8 mouse cellular contexts compared by ENCODE assay signal in genomic region chr11:76450202-76450561, GRCm38 (mm10). TPM values are rescaled to one million over a fixed set of nuclear protein-coding genes. Genes with fewer than 3 reads are reported as not detected.
DNase-seq lines count a peak whose midpoint lies in the region; ATAC-seq and TF ChIP-seq lines count a peak whose summit lies in the region.

No protein-coding gene starts in this region.

- H3K9me3 ChIP-seq in kidney, embryonic 14.5 days (ENCODE audit: control insufficient read depth, low read length): no peaks in the 10 kb centered on the region
- H3K9me3 ChIP-seq in embryonic facial prominence, embryonic 11.5 days (replicated peaks; ENCODE audit: control insufficient read depth, low read length): no peaks in the 10 kb centered on the region
- H3K9me3 ChIP-seq in hindbrain, embryonic 14.5 days (ENCODE audit: control insufficient read depth, low read length): no peaks in the 10 kb centered on the region
- no peaks in the 10 kb centered on the region for H3K9me3 ChIP-seq in midbrain, postnatal 0 days (ENCODE audit: low read length)
- no peaks in the 10 kb centered on the region for H3K9me3 ChIP-seq in liver, embryonic 11.5 days (ENCODE audit: control insufficient read depth, low read length)

- TF ChIP-seq CTCF in kidney, adult 2 months (conservative IDR thresholded peaks at IDR 0.05; ENCODE audit: insufficient read depth, insufficient read length, low read depth, low read length): no peak
- TF ChIP-seq CTCF in midbrain, postnatal 0 days (IDR thresholded peaks at IDR 0.05): no peak

- no peak for ATAC-seq in kidney, embryonic 14.5 days (ENCODE audit: low FRiP score, low TSS enrichment)
- peak; percentile 53; the same call in 1 of the 2 replicates for ATAC-seq in embryonic facial prominence, embryonic 11.5 days (replicated peaks; ENCODE audit: insufficient number of reproducible peaks, low FRiP score, low TSS enrichment, low read depth)
- peak; percentile 74 for ATAC-seq in hindbrain, embryonic 14.5 days (ENCODE audit: low FRiP score)
- peak; percentile 61 for ATAC-seq in midbrain, postnatal 0 days (ENCODE audit: low FRiP score)
- no peak for ATAC-seq in liver, embryonic 11.5 days (replicated peaks; ENCODE audit: low FRiP score)

- H3K27me3 ChIP-seq in kidney, embryonic 14.5 days (ENCODE audit: control insufficient read depth, insufficient read depth, low read length): no peaks in the 10 kb centered on the region
- H3K27me3 ChIP-seq in kidney, adult 2 months (replicated peaks; ENCODE audit: control insufficient read depth, insufficient read depth, low read length): no peaks in the 10 kb centered on the region
- H3K27me3 ChIP-seq in embryonic facial prominence, embryonic 11.5 days (ENCODE audit: control insufficient read depth, insufficient read depth, low read length): no peaks in the 10 kb centered on the region
- no peaks in the 10 kb centered on the region for H3K27me3 ChIP-seq in hindbrain, embryonic 14.5 days (ENCODE audit: control insufficient read depth, insufficient read depth, low read length)
- H3K27me3 ChIP-seq in midbrain, postnatal 0 days (ENCODE audit: insufficient read depth, low read length): no peaks in the 10 kb centered on the region
- no peaks in the 10 kb centered on the region for H3K27me3 ChIP-seq in liver, embryonic 11.5 days (replicated peaks; ENCODE audit: control insufficient read depth, insufficient read depth, low read length)

- no peak overlapping the region for H3K4me3 ChIP-seq in kidney, embryonic 14.5 days (ENCODE audit: low read length)
- H3K4me3 ChIP-seq in kidney, adult 2 months (ENCODE audit: insufficient read depth, low read depth, low read length): no peak overlapping the region
- no peak overlapping the region for H3K4me3 ChIP-seq in embryonic facial prominence, embryonic 11.5 days (ENCODE audit: low read depth, low read length)
- no peak overlapping the region for H3K4me3 ChIP-seq in hindbrain, embryonic 14.5 days (replicated peaks; ENCODE audit: low read length)
- H3K4me3 ChIP-seq in midbrain, postnatal 0 days (ENCODE audit: low read depth, low read length): no peak overlapping the region
- no peak overlapping the region for H3K4me3 ChIP-seq in liver, embryonic 11.5 days (ENCODE audit: low read depth, low read length)

- peaks cover 16% of the 10 kb centered on the region for H3K4me1 ChIP-seq in kidney, embryonic 14.5 days (ENCODE audit: control insufficient read depth, insufficient read depth, low read length)
- peaks cover 11% of the 10 kb centered on the region for H3K4me1 ChIP-seq in kidney, adult 2 months (ENCODE audit: control insufficient read depth, insufficient read depth, low read length)
- peaks cover 17% of the 10 kb centered on the region for H3K4me1 ChIP-seq in embryonic facial prominence, embryonic 11.5 days (ENCODE audit: control insufficient read depth, insufficient read depth, low read length)
- peaks cover 42% of the 10 kb centered on the region for H3K4me1 ChIP-seq in hindbrain, embryonic 14.5 days (replicated peaks; ENCODE audit: control insufficient read depth, insufficient read depth, low read length)
- peaks cover 11% of the 10 kb centered on the region; the same call in 1 of the 2 replicates for H3K4me1 ChIP-seq in midbrain, postnatal 0 days (ENCODE audit: insufficient read depth, low read length)
- no peaks in the 10 kb centered on the region; the same call in 1 of the 2 replicates for H3K4me1 ChIP-seq in liver, embryonic 11.5 days (replicated peaks; ENCODE audit: control insufficient read depth, insufficient read depth, low read length)

- 40% methylated on average over 3 of the region's 3 CpGs for WGBS in kidney, embryonic 14.5 days
- 50% methylated on average over 3 of the region's 3 CpGs for WGBS in kidney, adult 2 months
- WGBS in embryonic facial prominence, embryonic 11.5 days: 45% methylated on average over 3 of the region's 3 CpGs
- 3% methylated on average over 3 of the region's 3 CpGs for WGBS in hindbrain, embryonic 14.5 days
- 1% methylated on average over 3 of the region's 3 CpGs for WGBS in midbrain, postnatal 0 days
- 59% methylated on average over 3 of the region's 3 CpGs for WGBS in liver, embryonic 11.5 days

- TF ChIP-seq POLR2A in kidney, adult 2 months (IDR thresholded peaks at IDR 0.05; ENCODE audit: low read depth, low read length): no peak

- H3K4me2 ChIP-seq in kidney, embryonic 14.5 days (replicated peaks; ENCODE audit: low read depth, low read length): no peak overlapping the region
- H3K4me2 ChIP-seq in embryonic facial prominence, embryonic 11.5 days (ENCODE audit: low read depth, low read length): no peak overlapping the region
- no peak overlapping the region for H3K4me2 ChIP-seq in hindbrain, embryonic 14.5 days (replicated peaks)
- no peak overlapping the region for H3K4me2 ChIP-seq in midbrain, postnatal 0 days (ENCODE audit: low read depth, low read length, poor library complexity, severe bottlenecking)
- no peak overlapping the region for H3K4me2 ChIP-seq in liver, embryonic 11.5 days

- peak overlapping the region; percentile 66; the same call in 1 of the 2 replicates for H3K27ac ChIP-seq in kidney, embryonic 14.5 days (ENCODE audit: low read depth, low read length)
- no peak overlapping the region for H3K27ac ChIP-seq in kidney, adult 2 months (ENCODE audit: insufficient read depth, low read depth, low read length)
- H3K27ac ChIP-seq in embryonic facial prominence, embryonic 11.5 days (replicated peaks; ENCODE audit: low read depth, low read length): peak overlapping the region; percentile 52; the same call in 1 of the 2 replicates
- H3K27ac ChIP-seq in hindbrain, embryonic 14.5 days: peak overlapping the region; percentile 79
- peak overlapping the region; percentile 81 for H3K27ac ChIP-seq in midbrain, postnatal 0 days (ENCODE audit: low read depth, low read length)
- H3K27ac ChIP-seq in liver, embryonic 11.5 days (ENCODE audit: low read depth, low read length): no peak overlapping the region

- H3K36me3 ChIP-seq in kidney, embryonic 14.5 days (ENCODE audit: control insufficient read depth, insufficient read depth, low read length): peaks cover 47% of the 10 kb centered on the region
- no peaks in the 10 kb centered on the region; the same call in 1 of the 2 replicates for H3K36me3 ChIP-seq in kidney, adult 2 months (ENCODE audit: control insufficient read depth, insufficient read depth, low read length)
- no peaks in the 10 kb centered on the region; the same call in 1 of the 2 replicates for H3K36me3 ChIP-seq in embryonic facial prominence, embryonic 11.5 days (replicated peaks; ENCODE audit: control insufficient read depth, insufficient read depth, low read depth, low read length)
- peaks cover 82% of the 10 kb centered on the region for H3K36me3 ChIP-seq in hindbrain, embryonic 14.5 days (replicated peaks; ENCODE audit: control insufficient read depth, insufficient read depth)
- H3K36me3 ChIP-seq in midbrain, postnatal 0 days (ENCODE audit: insufficient read depth, low read length): peaks cover 45% of the 10 kb centered on the region
- peaks cover 4% of the 10 kb centered on the region; the same call in 1 of the 2 replicates for H3K36me3 ChIP-seq in liver, embryonic 11.5 days (ENCODE audit: control insufficient read depth, insufficient read depth, low read length)

- no peak for DNase-seq in kidney, adult 2 months
- no peak for DNase-seq in embryonic facial prominence, embryonic 11.5 days (ENCODE audit: low spot score)
- peak; percentile 72 for DNase-seq in hindbrain, embryonic 14.5 days (ENCODE audit: low spot score)
- DNase-seq in midbrain, postnatal 0 days (ENCODE audit: low spot score): peak; percentile 75
- no peak for DNase-seq in urinary bladder, adult 18-20 months (ENCODE audit: low spot score in 2 of 2)
- no peak for DNase-seq in liver, embryonic 11.5 days (ENCODE audit: low spot score)
- DNase-seq in cerebellum, postnatal 4 days (ENCODE audit: low spot score in 2 of 2): no peak

- H3K9ac ChIP-seq in kidney, embryonic 14.5 days (ENCODE audit: low read depth, low read length): peak overlapping the region; percentile 31; the same call in 1 of the 2 replicates
- peak overlapping the region; percentile 14; the same call in 1 of the 2 replicates for H3K9ac ChIP-seq in embryonic facial prominence, embryonic 11.5 days (replicated peaks; ENCODE audit: low read length)
- peak overlapping the region; percentile 39 for H3K9ac ChIP-seq in hindbrain, embryonic 14.5 days
- peak overlapping the region; percentile 42 for H3K9ac ChIP-seq in midbrain, postnatal 0 days (replicated peaks; ENCODE audit: low read length, poor library complexity, severe bottlenecking)
- H3K9ac ChIP-seq in liver, embryonic 11.5 days (ENCODE audit: low read depth, low read length): no peak overlapping the region

RNA-seq across cellular contexts. Expression of gene Timm22, which starts 43.4 kb away (rescaled TPM):
- 113 and 139 TPM in 2 replicates for polyA plus RNA-seq in kidney, embryonic 14.5 days (2014; fragmentation: Nextera tagmentation; extraction: Ambion mirVana)
- polyA plus RNA-seq in kidney, adult 2 months (2012; rRNA removed): 16.1 and 17.4 TPM in 2 replicates
- polyA plus RNA-seq in embryonic facial prominence, embryonic 11.5 days (2014; fragmentation: Nextera tagmentation; extraction: Ambion mirVana): 138 TPM in 2 replicates
- 110 TPM in 2 replicates for polyA plus RNA-seq in hindbrain, embryonic 14.5 days (2014; fragmentation: Nextera tagmentation; extraction: Ambion mirVana)
- total RNA-seq in midbrain, postnatal 0 days (2014; rRNA removed): 26.6 and 38.0 TPM in 2 replicates
- 103 and 104 TPM in 2 replicates for polyA plus RNA-seq in midbrain, postnatal 0 days (2015; fragmentation: Nextera tagmentation; extraction: Ambion mirVana)
- 91.2 and 91.9 TPM in 2 replicates for polyA plus RNA-seq in liver, embryonic 11.5 days (2014; fragmentation: Nextera tagmentation; extraction: Ambion mirVana)

RNA-seq across cellular contexts. Expression of gene Nxn, which starts 51.2 kb away (rescaled TPM):
- 29.3 and 38.0 TPM in 2 replicates for polyA plus RNA-seq in kidney, embryonic 14.5 days (2014; fragmentation: Nextera tagmentation; extraction: Ambion mirVana)
- 10.0 and 10.6 TPM in 2 replicates for polyA plus RNA-seq in kidney, adult 2 months (2012; rRNA removed)
- polyA plus RNA-seq in embryonic facial prominence, embryonic 11.5 days (2014; fragmentation: Nextera tagmentation; extraction: Ambion mirVana): 40.0 and 41.8 TPM in 2 replicates
- 32.0 and 36.0 TPM in 2 replicates for polyA plus RNA-seq in hindbrain, embryonic 14.5 days (2014; fragmentation: Nextera tagmentation; extraction: Ambion mirVana)
- total RNA-seq in midbrain, postnatal 0 days (2014; rRNA removed): 25.2 and 32.2 TPM in 2 replicates
- 13.7 and 15.2 TPM in 2 replicates for polyA plus RNA-seq in midbrain, postnatal 0 days (2015; fragmentation: Nextera tagmentation; extraction: Ambion mirVana)
- polyA plus RNA-seq in liver, embryonic 11.5 days (2014; fragmentation: Nextera tagmentation; extraction: Ambion mirVana): 11.8 and 12.0 TPM in 2 replicates

Comparison
In these comparisons a context has a peak if more than half of its experiments do, and no peak if none do; other contexts are left out.
1. H3K27ac ChIP-seq: peak in kidney, embryonic 14.5 days (single experiment), embryonic facial prominence, embryonic 11.5 days (single experiment), hindbrain, embryonic 14.5 days (single experiment) and midbrain, postnatal 0 days (single experiment); none in kidney, adult 2 months (single experiment) and liver, embryonic 11.5 days (single experiment).
2. ATAC-seq: peak in embryonic facial prominence, embryonic 11.5 days (single experiment), hindbrain, embryonic 14.5 days (single experiment) and midbrain, postnatal 0 days (single experiment); none in kidney, embryonic 14.5 days (single experiment) and liver, embryonic 11.5 days (single experiment).
3. DNase-seq: peak in hindbrain, embryonic 14.5 days (single experiment) and midbrain, postnatal 0 days (single experiment); none in kidney, adult 2 months (single experiment), embryonic facial prominence, embryonic 11.5 days (single experiment), urinary bladder, adult 18-20 months (0 of 2), liver, embryonic 11.5 days (single experiment) and cerebellum, postnatal 4 days (0 of 2).